Comparison of ENCODE assay signal across 11 mouse cellular contexts in the genomic region with DNA sequence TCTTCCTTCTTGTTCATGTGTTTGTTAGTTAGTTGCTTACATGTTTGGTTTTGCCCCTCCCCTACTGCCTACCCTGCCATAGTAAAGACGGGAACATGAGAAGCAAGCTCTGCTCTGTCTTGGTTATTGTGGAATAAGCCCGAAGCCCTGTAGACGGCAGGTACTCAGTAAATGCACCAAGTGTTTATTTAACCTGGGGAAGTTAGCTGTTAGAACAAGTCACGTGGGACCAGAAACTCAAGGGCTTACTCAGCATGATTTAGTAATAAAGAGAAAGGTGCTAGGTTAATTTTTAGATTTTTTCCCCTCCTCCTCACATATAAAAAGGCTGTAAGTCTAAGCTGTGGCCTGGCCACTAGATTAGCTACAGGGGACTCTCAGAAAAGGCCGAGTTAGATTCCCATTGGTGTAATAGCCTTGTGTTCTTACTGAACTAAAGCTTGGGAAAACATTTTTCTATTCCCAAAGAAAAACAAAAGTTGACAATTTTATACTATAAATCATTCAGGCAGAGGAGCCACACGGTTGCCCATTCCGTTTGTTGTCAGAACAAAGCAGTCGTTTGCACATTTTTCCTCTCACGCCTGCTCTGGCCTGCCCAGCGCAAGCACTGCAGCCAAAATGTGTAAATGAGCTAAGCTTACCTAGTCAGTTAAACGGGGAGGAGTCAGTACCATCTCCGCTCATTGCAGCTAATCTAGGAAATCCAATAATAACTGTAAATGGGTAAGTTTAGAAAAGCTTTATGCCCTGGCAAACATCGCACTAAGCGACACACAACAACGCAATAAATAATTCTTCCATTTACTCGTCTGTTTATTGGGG. TPM values are rescaled to one million over a fixed set of nuclear protein-coding genes. Genes with fewer than 3 reads are reported as not detected.
DNase-seq lines count a peak whose midpoint lies in the region; ATAC-seq lines count a peak whose summit lies in the region.
"Had no signal": no experiment of that assay in that cellular context is flagged by ENCODE, and none has a peak within 500 bp of the region (broad histone marks: within the 10 kb centered on the region; RNA-seq: fewer than 3 reads in every experiment).

No protein-coding gene starts in this region.

- peak overlapping the region; percentile 0; the same call in 1 of the 2 replicates for H3K4me2 ChIP-seq in lung, embryonic 15.5 days

- H3K36me3 ChIP-seq in heart, embryonic 10.5 days = no peaks in the 10 kb centered on the region
- H3K36me3 ChIP-seq in lung, embryonic 15.5 days = no peaks in the 10 kb centered on the region

- ATAC-seq in lung, embryonic 15.5 days (ENCODE audit: borderline replicate concordance, extremely low read depth, low FRiP score, low TSS enrichment) = peak; percentile 74

- no peak overlapping the region for H3K4me3 ChIP-seq in heart, embryonic 10.5 days
- H3K4me3 ChIP-seq in lung, embryonic 15.5 days = no peak overlapping the region

- H3K9ac ChIP-seq in lung, embryonic 15.5 days = no peak overlapping the region

- DNase-seq in heart, embryonic 10.5 days (ENCODE audit: low spot score) = no peak
- no peak for DNase-seq in heart, postnatal 14 days
- no peak for DNase-seq in lung, postnatal 14 days
- DNase-seq in kidney, postnatal 36 days = peak; percentile 44 to 76
- DNase-seq in yolk sac, embryonic 10.5 days (ENCODE audit: low spot score) = peak; percentile 45
- DNase-seq in T-cell, adult 2 months (ENCODE audit: low spot score) = no peak
- DNase-seq in spleen, adult 12 weeks (ENCODE audit: low spot score) = no peak
- DNase-seq: layer of hippocampus, adult 9-11 months; right cerebral cortex, adult 18-20 months had no signal

- WGBS in heart, embryonic 10.5 days = 70% methylated on average over 16 of the region's 16 CpGs
- WGBS in lung, embryonic 15.5 days = 46% methylated on average over 16 of the region's 16 CpGs

- no peaks in the 10 kb centered on the region for H3K27me3 ChIP-seq in heart, embryonic 10.5 days (ENCODE audit: insufficient read depth, poor library complexity, severe bottlenecking)
- H3K27me3 ChIP-seq in lung, embryonic 15.5 days = no peaks in the 10 kb centered on the region

- intact Hi-C loops in heart, postnatal 14 days (cut with DNase I) = no loop called here

- peaks cover 54% of the 10 kb centered on the region for H3K4me1 ChIP-seq in heart, embryonic 10.5 days
- peaks cover 66% of the 10 kb centered on the region for H3K4me1 ChIP-seq in lung, embryonic 15.5 days

- H3K9me3 ChIP-seq in heart, embryonic 10.5 days = no peaks in the 10 kb centered on the region
- no peaks in the 10 kb centered on the region for H3K9me3 ChIP-seq in lung, embryonic 15.5 days

- H3K27ac ChIP-seq in heart, embryonic 10.5 days = 0 out of 2 replicates have a peak overlapping the region, but pooled peaks have one; percentile 26
- peak overlapping the region; percentile 92 for H3K27ac ChIP-seq in lung, embryonic 15.5 days
- H3K27ac ChIP-seq: macrophage had no signal

RNA-seq across cellular contexts. Expression of a gene that starts 24.1 kb away (rescaled TPM):
- 13.4 and 24.5 TPM in 2 replicates for polyA plus RNA-seq in heart, embryonic 10.5 days (2016; fragmentation: Nextera tagmentation; extraction: Ambion mirVana)
- 10 to 100 TPM; 28.5 to 35.0 TPM for total RNA-seq in heart, postnatal 14 days (2021)
- polyA plus RNA-seq in lung, embryonic 15.5 days (2015; fragmentation: Nextera tagmentation; extraction: Ambion mirVana) = 26.3 and 26.4 TPM in 2 replicates

Comparison
In these comparisons a context has a peak if more than half of its experiments do, and no peak if none do; other contexts are left out.
1. DNase-seq: peak in kidney, postnatal 36 days (2 of 2) and yolk sac, embryonic 10.5 days (single experiment); none in heart, embryonic 10.5 days (single experiment), heart, postnatal 14 days (0 of 2), lung, postnatal 14 days (single experiment), T-cell, adult 2 months (single experiment) and spleen, adult 12 weeks (single experiment).